Mouse (Mus musculus): ENCODE measurements around the gene Glud1.

The Glud1 gene

DNA sequence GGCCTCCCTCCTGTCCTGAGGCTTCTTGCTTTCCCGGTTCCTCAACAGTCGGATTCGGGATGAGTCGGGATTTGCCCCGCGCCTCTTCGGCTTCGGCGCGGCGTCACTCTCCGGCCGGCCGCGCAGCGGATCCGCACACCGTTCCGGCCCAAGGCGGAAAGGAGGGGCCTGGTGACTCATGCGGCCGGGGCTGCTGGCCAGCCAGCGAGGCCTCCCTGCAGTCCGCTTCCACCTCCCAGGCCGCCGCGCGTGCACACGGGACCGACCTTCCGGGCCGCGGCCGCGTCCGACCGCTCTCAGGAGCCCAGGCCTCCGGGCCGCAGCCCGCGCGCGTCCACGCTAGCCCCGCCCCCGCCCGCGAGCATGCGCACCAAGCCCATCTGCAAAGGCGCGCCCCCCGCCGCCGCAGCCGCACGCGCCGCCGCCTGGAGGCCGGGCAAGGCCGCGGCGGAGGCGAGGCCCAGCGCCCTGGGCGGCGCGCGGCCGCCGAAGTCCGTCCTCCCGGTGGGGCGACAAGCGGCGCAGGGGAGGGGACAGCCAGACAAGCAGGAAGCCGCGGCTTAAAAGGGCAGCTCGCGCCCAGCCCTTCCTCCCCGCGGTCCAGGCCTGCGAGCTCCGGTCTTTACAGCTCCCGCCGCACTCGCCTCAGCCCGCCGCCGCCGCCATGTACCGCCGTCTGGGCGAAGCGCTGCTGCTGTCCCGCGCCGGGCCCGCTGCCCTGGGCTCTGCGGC lies at the start of gene Glud1, which contains the start of gene Shld2:
TSS of gene Glud1 (plus strand) at position 494 of the 732 bp plus-strand sequence.
TSS of gene Shld2 (minus strand) at position 260 of the 732 bp plus-strand sequence.
- ATAC-seq (ENCODE audit: low TSS enrichment) = peak; percentile 91

DNA sequence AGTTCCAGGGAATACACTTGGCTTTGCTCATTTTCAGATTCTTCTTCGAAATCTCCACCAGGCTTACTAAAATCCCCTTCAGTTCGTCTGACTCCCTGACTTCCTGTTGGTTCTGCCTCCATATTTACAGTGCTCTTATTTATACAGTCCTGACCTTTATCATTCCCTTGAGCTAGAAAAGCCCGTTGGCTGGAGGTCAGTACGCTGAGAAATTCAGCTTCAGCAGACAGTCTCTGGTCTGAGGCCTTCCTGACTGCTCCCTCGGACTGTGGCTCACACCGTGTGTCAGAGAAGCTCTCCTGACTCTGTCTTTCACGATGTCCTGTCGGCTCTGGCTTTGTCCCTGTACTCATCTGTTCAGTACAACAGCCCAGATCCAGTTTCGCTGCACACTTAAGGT lies 42.5 kb upstream of the Glud1 start:
- ATAC-seq (ENCODE audit: low TSS enrichment) = no peak

DNA sequence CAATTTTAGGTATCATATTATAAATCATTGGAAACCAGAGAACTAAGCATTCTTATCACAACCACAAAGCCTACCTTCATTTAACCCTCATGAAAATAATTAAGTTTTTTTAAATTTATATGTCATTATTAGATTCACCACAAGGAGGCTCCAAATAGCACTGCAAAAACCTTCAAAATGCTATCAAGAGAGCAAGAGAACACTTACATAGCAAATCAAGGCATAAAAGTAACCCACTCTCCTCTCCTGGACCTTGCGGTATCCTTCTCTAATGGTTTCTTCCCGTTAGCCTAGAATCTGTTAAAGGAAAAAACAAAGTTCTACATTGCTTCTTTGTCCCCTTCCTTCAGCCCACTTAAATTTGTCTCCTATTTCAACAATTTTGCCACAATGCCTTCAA lies 37.2 kb upstream of the Glud1 start:
- ATAC-seq (ENCODE audit: low TSS enrichment) = no peak

DNA sequence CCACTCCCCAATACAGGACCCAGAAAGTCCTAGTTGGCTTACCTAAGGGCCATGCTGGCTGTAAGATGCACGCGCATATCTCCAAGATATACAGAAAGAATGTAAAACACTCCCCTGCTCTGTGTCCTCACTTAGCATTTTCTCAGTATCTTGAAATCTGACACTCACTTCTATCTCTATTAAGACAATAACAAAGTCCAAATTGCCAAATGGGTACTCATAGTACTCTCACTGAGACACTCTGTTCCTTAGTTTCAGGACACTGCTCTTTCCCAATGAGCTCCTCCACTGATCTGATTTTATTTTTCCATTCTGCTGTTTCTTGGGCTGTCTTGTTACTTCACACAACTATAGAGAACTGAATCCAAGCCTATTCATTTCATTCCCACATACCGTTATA lies 36.4 kb upstream of the Glud1 start:
- no peak for ATAC-seq (ENCODE audit: low TSS enrichment)

DNA sequence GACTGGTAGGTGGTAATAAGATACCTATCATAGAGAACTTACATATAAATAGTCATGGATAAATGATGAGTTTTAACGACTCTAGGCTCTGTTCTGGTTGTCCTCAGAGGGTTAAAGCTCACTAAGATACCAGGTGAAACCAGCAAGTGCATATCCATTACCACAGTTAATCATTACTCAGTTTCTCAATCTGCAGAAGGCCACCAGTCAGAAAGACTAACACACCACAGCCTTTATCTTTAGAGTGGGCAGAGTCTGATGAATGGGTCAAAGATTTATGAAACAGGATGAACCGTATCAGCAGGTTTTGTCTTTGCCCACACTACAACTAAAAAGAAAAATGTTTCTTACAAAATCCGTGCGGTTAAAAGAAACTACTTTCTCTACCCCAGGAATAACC lies 35.3 kb upstream of the Glud1 start:
- no peak for ATAC-seq (ENCODE audit: low TSS enrichment)

DNA sequence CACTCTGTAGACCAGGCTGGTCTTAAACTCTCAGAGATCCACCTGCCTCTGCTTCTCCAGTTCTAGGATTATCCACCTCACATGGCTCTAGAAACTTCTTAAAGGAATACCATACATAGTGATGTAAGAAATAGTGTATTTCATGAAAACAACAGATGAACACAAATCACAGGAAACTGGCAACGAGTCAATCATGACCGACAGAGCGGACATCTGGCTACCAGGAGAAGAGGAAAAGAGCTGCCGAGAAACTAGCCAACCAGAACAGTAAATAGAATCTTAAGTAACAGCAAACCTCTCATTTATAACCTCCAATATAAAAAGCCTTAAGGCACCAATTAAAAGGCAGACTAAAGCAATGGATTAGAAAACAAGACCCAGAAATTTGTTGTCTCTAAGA lies 30.8 kb upstream of the Glud1 start:
- ATAC-seq (ENCODE audit: low TSS enrichment) = no peak

DNA sequence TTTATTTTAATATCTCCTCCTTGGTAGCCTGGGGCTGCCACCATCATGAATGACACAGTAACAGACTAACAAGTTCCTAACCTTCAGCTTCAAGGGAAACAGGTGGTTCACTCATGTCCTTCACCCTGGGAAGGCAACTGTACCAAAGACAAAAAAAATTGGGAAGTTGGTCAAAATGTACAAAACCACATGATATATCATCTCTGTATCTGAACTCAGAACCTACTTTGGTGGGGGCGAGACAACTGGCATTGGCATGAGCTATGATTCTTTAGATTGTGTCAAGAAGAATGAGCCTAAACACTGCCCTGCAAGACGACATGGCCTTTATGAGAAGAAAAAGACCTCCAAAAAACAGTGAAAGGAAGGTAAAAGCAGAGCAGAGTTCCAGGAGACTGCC lies 29.7 kb upstream of the Glud1 start:
- ATAC-seq (ENCODE audit: low TSS enrichment) = no peak

DNA sequence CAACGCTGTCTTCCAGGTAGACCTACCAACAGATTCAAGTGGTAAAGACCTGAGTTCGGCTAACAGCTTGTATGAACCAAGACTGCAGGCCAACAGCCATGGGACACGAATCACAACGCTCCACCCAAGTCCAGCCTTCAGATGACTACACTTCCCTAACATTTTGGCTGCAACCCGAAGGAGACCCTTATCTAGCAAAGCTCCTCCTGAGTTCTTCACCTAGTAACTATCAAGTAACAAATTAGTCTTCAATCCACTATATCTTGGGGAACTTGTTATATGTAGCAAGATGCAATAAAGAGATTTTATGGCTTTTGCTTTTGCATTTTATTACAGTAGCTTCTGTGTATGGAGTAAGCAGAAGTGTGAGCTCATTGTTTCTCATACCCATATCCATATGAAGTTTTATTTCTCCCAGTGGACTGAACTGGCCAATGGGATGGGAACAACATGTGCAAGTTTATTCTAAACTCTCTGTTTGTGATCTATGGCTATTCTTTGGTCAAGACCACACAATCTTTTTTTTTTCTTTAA lies 28.7 kb upstream of the Glud1 start:
- no peak for ATAC-seq (ENCODE audit: low TSS enrichment)

DNA sequence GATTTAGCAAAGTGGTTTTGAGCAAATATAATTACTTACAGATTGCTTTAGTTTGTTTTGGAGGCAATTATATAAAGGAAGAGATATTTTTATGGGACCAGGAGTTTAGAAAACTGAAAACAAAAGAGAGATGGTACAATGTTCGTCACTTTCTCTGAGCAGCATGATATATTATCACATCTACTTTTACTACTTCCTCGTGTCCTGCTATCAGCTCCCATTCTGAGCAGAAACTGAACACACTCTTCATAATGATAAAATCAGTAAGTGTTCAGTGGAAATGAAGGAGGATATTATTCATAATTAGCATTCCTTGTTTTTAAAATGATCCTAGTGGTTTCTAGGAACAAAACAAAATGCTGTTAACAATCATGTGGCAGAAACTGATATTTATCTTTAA lies 22.1 kb upstream of the Glud1 start:
- ATAC-seq (ENCODE audit: low TSS enrichment) = no peak

DNA sequence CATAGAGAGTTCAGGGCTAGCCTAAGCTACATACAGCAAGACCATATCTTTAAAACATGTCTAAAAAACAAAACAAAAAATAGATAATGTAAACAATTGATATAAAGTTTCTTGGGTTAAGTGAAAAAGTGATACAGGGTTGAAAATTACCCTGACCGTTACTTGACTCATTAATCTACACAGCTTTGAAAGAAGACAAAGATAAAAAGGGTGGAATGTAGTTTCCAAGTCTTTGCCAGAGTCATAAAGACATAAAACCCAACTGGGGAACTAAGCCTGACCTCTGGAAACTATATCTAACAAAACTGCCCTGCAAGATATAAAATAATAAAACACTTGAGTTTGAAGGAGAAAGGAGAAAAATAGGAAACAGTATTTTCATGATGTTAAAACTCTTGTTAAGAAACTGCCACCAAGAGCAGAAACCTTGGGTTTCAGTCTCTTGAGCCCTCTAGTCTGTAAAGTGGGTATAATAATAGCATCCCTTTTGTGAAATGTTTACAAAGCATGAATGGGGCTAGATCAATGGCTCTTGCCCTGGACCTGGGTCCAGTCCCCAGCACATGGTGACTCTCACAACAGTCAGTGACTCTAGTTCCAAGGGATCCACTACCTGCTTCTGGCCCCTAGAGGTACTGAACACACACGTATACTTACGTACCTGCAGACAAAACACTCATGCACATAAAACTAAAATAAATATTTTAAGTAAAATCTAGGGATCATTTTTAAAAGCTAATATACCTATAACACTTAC lies 21.1 kb upstream of the Glud1 start:
- no peak for ATAC-seq (ENCODE audit: low TSS enrichment)

DNA sequence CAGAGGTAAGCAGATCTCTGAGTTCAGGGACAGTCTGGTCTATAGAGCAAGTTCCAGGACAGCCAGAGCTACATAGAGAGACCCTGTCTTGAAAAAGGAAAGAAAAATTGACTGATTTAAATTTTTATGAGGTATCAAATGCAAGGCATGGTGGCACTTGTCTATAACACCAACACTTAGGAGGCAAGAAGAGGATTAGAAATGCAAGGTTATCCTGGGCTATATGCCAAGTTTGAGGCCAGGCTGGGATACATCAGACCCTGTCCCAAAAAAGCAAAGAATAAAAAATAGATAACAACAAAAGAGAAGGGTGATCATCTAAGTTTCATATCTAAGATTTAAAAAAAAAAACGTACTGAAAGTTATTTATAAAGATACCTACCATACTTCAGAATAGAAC lies 20.3 kb upstream of the Glud1 start:
- ATAC-seq (ENCODE audit: low TSS enrichment) = no peak

DNA sequence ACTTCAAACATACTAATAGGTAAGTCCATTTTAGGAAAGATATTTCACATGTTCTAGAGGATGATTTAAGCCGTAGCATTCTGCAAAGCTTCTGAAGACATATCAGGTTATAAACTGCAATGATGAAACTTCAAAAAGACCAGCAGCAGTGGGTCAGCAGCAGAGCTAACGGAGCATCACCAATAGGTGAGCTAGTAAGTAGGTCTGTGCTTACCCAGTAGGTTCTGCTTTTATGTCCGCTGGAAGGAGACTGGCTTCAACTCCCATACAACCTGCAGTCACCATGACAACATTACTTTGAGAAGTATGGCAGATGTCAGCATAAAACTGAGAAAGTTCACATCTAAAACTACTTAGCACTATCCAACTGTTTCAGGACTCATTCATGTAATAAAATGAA lies 16.9 kb upstream of the Glud1 start:
- no peak for ATAC-seq (ENCODE audit: low TSS enrichment)

DNA sequence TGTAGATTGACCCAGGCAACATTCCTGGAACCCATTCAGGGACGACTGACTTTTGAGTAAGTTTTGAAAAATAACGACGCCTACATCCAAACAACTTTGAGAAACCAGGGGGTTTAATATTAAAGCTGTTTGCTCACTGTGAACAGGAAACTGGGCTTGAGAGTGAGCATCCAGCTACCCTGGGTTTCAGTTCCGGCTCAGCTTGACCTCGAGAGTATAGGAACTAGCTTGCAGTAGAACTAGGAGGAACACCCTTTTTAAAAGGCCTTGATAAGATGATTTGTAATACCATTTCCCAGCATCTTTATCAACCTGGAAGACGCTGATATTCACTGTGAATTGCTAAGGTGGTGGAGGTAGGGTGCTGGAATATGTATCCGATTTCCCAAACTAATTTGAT lies 14.2 kb upstream of the Glud1 start:
- no peak for ATAC-seq (ENCODE audit: low TSS enrichment)

DNA sequence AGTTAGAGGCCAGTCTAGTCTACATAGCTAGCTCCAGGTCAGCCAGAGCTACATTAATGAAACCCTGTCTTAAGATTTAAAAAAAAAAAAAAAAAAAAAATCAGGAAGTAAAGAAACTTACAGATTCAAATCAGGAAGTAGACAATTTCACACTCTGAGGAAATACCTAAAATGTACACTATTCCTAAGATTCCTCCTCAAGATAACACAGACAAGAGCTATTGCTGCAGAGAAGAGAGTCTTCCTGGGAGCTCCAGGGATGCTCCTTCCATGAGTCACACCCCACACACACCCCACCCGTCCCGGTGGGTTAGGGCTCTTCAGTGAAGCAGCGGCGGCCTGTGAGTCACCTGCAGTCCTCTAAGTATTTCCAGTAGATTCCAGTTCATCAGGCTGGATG lies 13.5 kb upstream of the Glud1 start:
- ATAC-seq (ENCODE audit: low TSS enrichment) = no peak

DNA sequence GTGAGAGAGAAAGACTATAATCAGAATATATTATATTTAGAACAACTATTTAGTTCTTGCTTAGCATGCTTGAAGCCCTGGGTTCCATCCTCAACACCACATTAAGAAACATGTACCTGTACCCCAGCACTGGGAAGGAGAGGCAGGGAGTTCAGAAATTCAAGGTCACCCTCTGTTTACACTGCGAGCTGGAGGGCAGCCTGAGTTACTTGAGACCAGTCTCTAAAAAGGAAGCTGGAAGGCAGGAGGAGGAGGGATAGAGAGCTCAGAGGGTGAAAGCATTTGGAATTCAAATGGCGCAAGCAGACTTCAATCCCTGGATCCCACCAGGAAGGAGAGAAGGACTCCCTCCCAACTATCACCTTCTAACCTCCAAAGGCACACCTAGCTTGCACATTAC lies 12.9 kb upstream of the Glud1 start:
- no peak for ATAC-seq (ENCODE audit: low TSS enrichment)

DNA sequence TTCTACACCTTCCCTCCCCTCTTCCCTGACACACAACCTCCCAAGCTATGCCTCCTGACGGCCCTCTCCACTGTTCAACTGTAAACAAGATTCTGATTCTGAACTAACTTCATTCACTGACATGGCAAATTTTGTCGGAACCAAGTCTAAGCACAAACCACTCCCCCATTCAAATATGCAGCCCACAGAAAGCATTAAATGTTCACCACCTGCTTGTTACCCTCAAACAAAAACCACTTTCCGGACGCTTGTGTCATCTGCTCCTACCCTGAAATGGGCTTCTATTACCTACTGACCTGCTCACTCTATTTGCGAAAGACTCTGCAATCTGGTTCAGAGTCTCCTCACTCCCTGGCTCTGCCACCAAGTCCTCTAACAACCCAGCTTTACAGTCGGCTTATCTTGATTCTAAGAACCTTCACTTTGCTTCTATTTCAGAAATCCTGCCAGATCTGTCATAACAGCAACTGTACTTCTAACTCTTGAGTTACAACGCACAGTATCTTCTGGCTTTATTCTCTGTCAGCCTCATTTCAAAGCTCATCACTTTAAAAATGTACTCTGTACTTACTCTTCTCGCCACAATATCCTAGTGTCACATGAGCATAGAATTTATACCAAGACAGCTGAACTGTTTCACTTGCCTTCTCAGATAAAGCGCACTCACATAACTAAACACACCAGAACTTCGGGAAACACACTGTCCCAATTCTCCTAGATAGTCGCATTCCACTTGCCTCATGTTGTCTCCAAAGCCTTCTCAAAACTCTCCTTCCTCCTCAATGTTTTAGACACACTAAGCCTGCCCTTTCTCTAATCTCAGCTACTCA lies 11.4 kb upstream of the Glud1 start:
- ATAC-seq (ENCODE audit: low TSS enrichment) = peak; percentile 41; the same call in 1 of the 2 replicates

DNA sequence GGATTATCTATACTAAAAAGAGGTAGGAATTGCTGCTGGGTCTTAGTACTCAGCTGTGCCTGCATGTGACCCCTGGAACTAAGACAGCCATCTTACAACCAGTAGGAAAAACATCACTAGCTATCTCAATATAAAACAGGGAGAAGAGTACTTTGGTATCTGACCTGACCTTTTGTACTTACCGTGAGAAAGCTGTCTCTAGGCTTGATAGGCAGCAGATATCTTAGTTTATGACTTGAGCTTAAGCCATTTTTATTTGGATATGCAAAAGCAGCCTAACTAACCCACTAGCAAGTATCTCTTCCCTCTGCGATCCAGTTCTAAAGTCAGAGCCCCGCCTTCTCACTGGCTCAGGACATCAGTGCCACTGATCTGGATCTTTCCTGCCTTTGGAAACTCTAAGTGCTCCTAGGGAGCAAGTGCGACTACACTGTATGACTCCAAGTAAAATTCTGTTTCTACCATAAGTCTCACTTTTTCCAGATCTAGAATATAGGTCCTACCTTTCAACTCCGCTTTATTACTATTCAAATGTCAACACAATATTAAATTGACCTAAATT lies 7.8 kb upstream of the Glud1 start:
- no peak for ATAC-seq (ENCODE audit: low TSS enrichment)

DNA sequence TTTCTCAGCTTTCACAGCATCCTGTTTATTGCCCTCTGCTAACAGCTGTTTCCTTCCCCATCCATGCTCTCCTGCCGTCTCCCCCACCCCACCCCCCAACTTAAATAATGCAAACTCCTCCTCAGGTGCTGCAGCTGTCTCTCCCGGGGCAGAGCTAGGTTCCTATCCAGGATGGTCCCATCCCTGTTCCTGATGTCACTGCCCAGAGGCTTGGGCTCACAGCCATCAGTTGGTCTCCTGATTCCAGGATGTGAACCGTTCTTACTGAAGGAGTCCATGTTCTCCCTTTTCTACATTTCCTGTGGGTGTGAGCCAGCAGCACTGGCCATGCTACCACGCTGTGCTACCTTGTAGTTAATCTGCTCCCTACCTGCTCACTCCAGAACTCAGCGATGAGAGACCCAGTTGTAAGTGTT lies 7.3 kb upstream of the Glud1 start:
- ATAC-seq (ENCODE audit: low TSS enrichment) = no peak

DNA sequence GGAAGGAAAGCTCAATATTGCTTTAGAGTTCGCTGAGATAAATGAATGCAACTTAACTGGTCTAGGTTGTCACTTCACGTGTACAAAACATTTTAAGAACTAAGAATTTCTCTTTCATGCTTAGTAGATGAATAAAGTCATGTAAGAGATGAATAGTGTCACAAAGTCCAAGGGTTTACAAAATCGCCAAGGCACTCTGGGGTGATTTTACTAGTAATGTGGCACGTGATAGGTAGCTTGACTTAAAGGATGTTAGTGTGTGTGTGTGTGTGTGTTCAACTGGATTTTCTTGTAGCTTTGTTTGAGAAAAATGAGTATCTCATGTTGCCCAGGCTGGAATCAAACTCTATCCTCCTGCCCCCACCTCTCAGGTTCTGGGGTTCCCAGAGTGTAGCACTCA lies 1.3 kb upstream of the Glud1 start:
- ATAC-seq (ENCODE audit: low TSS enrichment) = no peak

DNA sequence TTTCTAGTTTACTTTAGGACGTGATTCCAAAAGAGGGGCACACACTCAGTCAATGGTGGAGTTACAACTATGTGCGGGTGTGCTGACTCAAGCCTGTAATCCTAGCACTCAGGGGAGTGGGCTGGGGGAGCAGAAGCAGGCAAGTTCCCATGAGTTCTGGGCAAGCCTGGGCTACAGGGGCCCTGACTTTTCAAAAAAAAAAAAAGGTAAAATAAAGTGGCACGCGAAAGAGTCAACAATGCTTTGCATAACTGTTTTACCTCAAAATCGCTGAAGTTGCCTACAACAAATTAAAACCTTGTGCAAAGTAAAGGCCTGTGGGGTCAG lies 657 bp upstream of the Glud1 start:
- no peak for ATAC-seq (ENCODE audit: low TSS enrichment)

DNA sequence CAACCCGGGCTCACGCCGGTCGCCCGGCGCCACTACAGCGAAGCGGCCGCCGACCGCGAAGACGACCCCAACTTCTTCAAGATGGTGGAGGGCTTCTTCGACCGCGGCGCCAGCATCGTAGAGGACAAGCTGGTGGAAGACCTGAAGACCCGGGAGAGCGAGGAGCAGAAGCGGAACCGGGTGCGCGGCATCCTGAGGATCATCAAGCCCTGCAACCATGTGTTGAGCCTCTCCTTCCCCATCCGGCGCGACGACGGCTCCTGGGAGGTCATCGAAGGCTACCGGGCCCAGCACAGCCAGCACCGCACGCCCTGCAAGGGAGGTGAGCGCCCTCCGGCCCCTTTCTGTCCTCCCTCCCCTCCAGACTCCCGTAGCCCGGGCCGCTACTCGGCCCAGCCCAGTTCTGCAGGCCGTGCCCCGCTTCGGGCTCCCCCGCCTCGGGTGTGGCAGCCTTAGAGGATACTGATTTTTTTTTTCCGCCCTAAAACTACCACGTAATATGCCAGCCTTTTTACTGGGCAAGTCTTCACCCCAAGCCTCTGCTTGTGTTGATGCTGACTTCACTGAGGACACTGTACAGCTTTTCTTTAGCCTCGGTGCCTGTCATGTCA lies 599 bp downstream of the Glud1 start:
- ATAC-seq (ENCODE audit: low TSS enrichment) = peak; percentile 22

DNA sequence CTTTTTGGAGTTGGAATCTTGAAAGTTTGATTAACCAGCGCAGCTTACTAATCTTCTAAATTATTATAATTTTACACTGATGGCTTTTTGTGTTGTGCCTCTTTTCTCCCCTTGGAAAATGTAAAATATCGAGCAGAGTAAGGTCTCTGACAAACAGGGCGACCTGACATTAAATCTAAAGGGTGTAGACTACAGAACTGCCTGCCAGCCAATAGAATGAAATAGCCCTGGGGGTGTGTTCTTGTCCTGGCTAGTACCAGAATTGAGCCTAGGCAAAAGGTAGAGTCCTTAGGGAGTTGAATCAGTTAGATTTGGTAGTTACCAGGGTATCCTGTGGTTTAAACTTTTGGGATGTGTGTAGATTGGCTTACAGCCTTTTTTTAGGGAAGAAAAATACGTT lies 1.2 kb downstream of the Glud1 start:
- no peak for ATAC-seq (ENCODE audit: low TSS enrichment)
